Mouse (Mus musculus): Measurements from ENCODE around the gene Trpc4ap. TPM values are rescaled to one million over a fixed set of nuclear protein-coding genes. Genes with fewer than 3 reads are reported as not detected.
"Not testable (repeated sequence)": the region's sequence is repeated elsewhere in the genome, so short reads cannot be mapped to it uniquely, and the experiment has no call there.

The Trpc4ap gene
- 110 and 131 TPM in 2 replicates for total RNA-seq (2014; rRNA removed)
- 118 and 128 TPM in 2 replicates for polyA plus RNA-seq (2015; fragmentation: Nextera tagmentation; extraction: Ambion mirVana)

DNA sequence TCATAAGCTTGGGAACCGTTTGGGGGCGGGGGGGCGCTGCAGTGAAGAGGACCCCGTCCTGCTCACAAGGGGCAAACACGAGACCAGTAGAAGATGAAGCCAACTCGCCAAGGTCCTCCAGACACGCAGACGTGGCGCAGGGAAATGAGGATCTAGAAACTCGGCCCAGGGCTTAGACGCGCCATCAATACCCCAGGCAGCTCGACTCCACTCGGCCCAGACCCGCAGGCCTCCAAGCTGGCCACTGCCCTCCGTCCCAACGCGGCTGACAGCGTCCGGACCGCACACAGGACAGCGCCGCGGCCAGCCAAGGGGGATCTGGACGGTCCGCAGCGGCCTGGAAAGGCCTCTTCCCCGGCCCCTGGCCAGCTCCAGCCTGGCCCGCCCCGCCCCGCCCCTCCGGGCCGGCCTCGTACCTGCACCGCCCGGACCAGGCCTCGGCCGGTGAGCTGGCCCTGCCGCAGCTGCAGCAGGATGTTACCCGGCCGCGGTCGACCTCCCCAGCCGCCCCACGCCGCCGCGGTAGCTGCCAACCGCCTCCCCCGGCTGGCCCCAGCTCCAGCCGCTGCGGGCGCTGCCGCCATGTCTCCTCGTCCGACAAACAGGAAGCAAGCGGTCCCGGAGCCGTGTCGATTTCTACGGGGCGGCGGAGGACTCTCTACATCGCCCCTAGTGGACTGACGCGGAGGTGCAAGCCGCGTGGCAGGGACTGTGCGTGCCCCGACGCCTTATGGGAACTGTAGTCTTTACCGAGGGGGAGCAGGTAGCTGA is at the start of gene Trpc4ap:
Gene Trpc4ap, minus strand, starts transcription at position 662 of the 771 bp plus-strand sequence.
- peaks cover 5% of the 10 kb centered on the region; the same call in 1 of the 2 replicates for H3K36me3 ChIP-seq (ENCODE audit: insufficient read depth)
- H3K4me3 ChIP-seq (ENCODE audit: low read depth, low read length) = peak within 1 kb of the TSS; percentile 95
- H3K9me3 ChIP-seq (ENCODE audit: low read length) = no peaks in the 10 kb centered on the region
- H3K9ac ChIP-seq = peak within 1 kb of the TSS; percentile 92
- 2% methylated on average over 70 of the region's 72 CpGs for WGBS
- peak; percentile 98 for DNase-seq
- H3K4me2 ChIP-seq (ENCODE audit: low read depth) = peak within 1 kb of the TSS; percentile 57
- peaks cover 13% of the 10 kb centered on the region for H3K4me1 ChIP-seq (ENCODE audit: insufficient read depth)
- peak; percentile 99 for TF ChIP-seq CTCF (IDR thresholded peaks at IDR 0.05; ENCODE audit: low read depth)
- H3K27ac ChIP-seq (ENCODE audit: low read depth, low read length) = peak within 1 kb of the TSS; percentile 93
- H3K27me3 ChIP-seq (ENCODE audit: insufficient read depth, low read length) = no peaks in the 10 kb centered on the region
- peak; percentile 99 for ATAC-seq

DNA sequence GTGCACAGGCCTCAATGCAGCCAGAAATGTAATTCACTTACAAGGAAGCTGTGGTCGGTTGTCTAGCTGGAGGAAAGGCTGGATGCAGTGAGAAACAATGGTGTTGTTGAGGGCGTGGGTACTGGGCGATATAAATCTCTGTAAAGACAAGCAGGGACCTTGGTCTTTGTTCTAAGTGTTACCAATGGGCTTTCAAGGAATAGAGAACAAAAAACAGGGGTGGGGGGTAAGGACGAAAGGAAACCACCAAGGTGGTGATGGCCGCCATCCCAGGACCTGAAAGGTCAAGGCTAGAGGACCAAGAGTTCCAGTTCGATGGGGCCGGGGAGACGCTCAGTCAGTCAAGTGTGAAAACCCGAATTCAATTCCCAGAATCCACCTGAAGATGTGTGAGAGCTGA is 45.6 kb upstream of the Trpc4ap start:
- Histone ChIP-seq H3K9ac (no peak overlapping the region), H3K27me3 (ENCODE audit: insufficient read depth, low read length) (no peaks in the 10 kb centered on the region), H3K36me3 (ENCODE audit: insufficient read depth) (no peaks in the 10 kb centered on the region), H3K27ac (ENCODE audit: low read depth, low read length) (no peak overlapping the region), H3K9me3 (ENCODE audit: low read length) (no peaks in the 10 kb centered on the region), H3K4me1 (ENCODE audit: insufficient read depth) (no peaks in the 10 kb centered on the region), H3K4me3 (ENCODE audit: low read depth, low read length) (no peak overlapping the region), H3K4me2 (ENCODE audit: low read depth) (no peak overlapping the region)
- ATAC-seq = no peak
- DNase-seq = no peak
- no peak for TF ChIP-seq CTCF (IDR thresholded peaks at IDR 0.05; ENCODE audit: low read depth)
- WGBS = 70% methylated on average over 9 of the region's 9 CpGs

DNA sequence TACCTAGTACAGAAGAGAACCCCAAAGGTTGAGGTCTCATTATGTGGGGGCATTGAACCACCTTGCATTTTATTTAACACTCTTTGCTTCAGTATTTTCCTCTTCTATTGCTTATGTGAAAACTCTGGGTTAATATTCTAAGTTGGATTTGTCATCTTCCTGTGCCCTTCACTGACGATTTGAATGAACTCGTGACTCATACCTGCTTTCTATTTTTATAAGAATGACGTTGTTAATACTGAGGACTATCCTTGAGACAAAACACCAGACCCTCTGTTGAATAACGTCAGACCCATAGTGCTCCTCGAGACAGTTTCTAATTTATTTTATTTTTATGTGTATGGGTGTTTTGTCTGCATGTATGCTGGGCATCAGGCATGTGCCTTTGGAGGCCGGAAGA is 44.8 kb upstream of the Trpc4ap start:
- Histone ChIP-seq H3K36me3 (ENCODE audit: insufficient read depth) (no peaks in the 10 kb centered on the region), H3K4me2 (ENCODE audit: low read depth) (no peak overlapping the region), H3K4me3 (ENCODE audit: low read depth, low read length) (no peak overlapping the region), H3K27ac (ENCODE audit: low read depth, low read length) (no peak overlapping the region), H3K4me1 (ENCODE audit: insufficient read depth) (no peaks in the 10 kb centered on the region), H3K9me3 (ENCODE audit: low read length) (no peaks in the 10 kb centered on the region), H3K9ac (no peak overlapping the region), H3K27me3 (ENCODE audit: insufficient read depth, low read length) (no peaks in the 10 kb centered on the region)
- no peak for ATAC-seq
- TF ChIP-seq CTCF (IDR thresholded peaks at IDR 0.05; ENCODE audit: low read depth) = no peak
- WGBS = 80% methylated on average over 6 of the region's 6 CpGs
- DNase-seq = no peak

DNA sequence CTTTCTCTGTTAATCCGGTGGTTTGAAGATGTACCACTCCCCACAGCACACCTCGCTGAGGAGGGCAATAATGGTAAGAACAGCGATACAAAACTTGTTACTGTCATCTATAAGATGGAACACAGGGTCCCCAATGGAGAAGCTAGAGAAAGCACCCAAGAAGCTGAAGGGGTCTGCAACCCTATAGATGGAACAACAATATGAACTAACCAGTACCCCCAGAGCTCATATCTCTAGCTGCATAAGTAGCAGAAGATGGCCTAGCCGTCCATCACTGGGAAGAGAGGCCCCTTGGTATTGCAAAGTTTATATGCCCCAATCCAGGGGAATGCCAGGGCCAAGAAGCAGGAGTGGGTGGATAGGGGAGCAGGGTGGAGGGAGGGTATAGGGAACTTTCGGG is 43.6 kb upstream of the Trpc4ap start, which contains the start of gene Gm17581:
Gene Gm17581, minus strand, starts transcription at position 101 of the 400 bp plus-strand sequence.
- not testable (repeated sequence) for ATAC-seq

DNA sequence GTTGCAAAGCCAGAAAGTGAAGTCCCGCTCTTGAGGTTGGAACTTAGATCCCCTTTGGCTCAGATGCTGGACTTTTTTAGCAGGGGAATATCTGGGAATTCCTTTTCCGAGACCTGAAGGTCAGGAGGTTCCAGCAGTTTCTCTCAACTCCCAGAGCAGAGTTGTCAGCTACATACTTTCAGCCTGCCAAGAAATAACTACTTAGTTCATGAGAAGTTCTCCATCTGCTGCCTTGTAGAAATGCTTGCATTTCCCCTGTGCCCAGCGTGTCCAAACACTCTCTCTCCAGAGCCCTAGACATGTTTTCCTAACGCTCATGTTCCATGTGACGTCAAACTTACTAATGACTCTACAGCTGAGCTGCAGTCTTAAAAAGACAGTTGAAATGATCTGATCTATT is 42.9 kb upstream of the Trpc4ap start:
- no peaks in the 10 kb centered on the region for H3K4me1 ChIP-seq (ENCODE audit: insufficient read depth)
- H3K36me3 ChIP-seq (ENCODE audit: insufficient read depth) = no peaks in the 10 kb centered on the region
- no peak overlapping the region for H3K4me3 ChIP-seq (ENCODE audit: low read depth, low read length)
- DNase-seq (no peak), ATAC-seq (no peak)
- no peaks in the 10 kb centered on the region for H3K27me3 ChIP-seq (ENCODE audit: insufficient read depth, low read length)
- 82% methylated on average over 5 of the region's 5 CpGs for WGBS
- no peak overlapping the region for H3K9ac ChIP-seq
- H3K4me2 ChIP-seq (ENCODE audit: low read depth) = no peak overlapping the region
- H3K27ac ChIP-seq (ENCODE audit: low read depth, low read length) = no peak overlapping the region
- H3K9me3 ChIP-seq (ENCODE audit: low read length) = no peaks in the 10 kb centered on the region
- TF ChIP-seq CTCF (IDR thresholded peaks at IDR 0.05; ENCODE audit: low read depth) = no peak

More for the DNA sequence above, 43.6 kb upstream of the Trpc4ap start, which contains the start of gene Gm17581:
- H3K4me2 ChIP-seq (ENCODE audit: low read depth); H3K9ac ChIP-seq; H3K4me1 ChIP-seq (ENCODE audit: insufficient read depth); H3K9me3 ChIP-seq (ENCODE audit: low read length); H3K27me3 ChIP-seq (ENCODE audit: insufficient read depth, low read length); H3K36me3 ChIP-seq (ENCODE audit: insufficient read depth); H3K4me3 ChIP-seq (ENCODE audit: low read depth, low read length); DNase-seq; H3K27ac ChIP-seq (ENCODE audit: low read depth, low read length): not testable (repeated sequence)
- WGBS = 90% methylated on average over 5 of the region's 5 CpGs

DNA sequence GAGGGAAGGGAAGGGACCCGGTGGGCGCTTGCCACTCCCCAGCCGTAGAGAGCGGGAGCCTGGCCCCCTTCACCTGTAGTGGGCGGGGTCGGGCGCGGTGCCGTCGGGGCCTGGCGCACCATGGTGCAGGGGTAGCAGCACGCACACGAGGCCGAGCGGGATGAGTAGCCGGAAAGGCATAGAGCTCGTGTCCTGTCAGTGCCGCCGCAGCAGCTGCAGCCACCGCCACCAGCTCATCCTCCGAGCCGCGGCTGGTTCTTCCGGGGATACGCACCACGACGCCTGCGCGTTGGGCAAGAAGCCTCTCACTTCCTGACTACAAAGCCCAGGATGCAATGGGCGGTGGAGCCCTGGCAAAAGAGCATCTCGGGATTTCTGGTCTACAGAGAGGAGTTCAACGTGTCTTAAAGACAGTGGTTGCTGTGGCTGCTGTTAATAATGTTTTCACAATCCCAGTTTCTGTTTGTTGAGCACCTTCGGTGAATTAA is 37.0 kb upstream of the Trpc4ap start, which contains the start of gene Edem2:
Gene Edem2, minus strand, starts transcription at position 318 of the 488 bp plus-strand sequence.
- Histone ChIP-seq H3K36me3 (ENCODE audit: insufficient read depth) (peaks cover 14% of the 10 kb centered on the region), H3K27ac (ENCODE audit: low read depth, low read length) (peak within 1 kb of the TSS; percentile 71), H3K9ac (peak within 1 kb of the TSS; percentile 84), H3K4me3 (ENCODE audit: low read depth, low read length) (peak within 1 kb of the TSS; percentile 89), H3K4me2 (ENCODE audit: low read depth) (peak within 1 kb of the TSS; percentile 79), H3K9me3 (ENCODE audit: low read length) (no peaks in the 10 kb centered on the region), H3K4me1 (ENCODE audit: insufficient read depth) (no peaks in the 10 kb centered on the region; the same call in 1 of the 2 replicates), H3K27me3 (ENCODE audit: insufficient read depth, low read length) (no peaks in the 10 kb centered on the region)
- TF ChIP-seq CTCF (IDR thresholded peaks at IDR 0.05; ENCODE audit: low read depth) = no peak
- ATAC-seq (peak; percentile 99), DNase-seq (peak; percentile 95)
- 3% methylated on average over 33 of the region's 33 CpGs for WGBS

DNA sequence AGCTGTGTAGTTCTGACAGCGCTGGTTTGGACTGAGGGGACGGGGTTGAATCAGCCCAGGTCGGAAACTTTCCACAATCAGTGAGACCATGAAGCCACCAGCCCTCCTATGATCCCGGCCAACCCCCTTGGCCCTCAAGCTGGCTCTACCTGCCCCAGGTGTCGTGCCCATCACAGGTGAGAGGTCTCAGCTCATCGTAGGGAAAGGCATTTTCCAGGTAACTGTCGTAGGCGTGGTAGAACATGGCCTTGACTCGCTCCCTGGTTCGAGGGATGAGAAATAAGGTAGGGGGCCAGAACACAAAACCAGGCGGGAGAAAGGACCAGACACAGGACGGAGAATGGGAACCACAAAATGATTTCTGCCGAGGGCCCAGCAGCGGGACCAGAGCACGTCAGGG is 36.6 kb upstream of the Trpc4ap start:
- peak overlapping the region; percentile 84 for H3K9ac ChIP-seq
- no peaks in the 10 kb centered on the region; the same call in 1 of the 2 replicates for H3K4me1 ChIP-seq (ENCODE audit: insufficient read depth)
- no peaks in the 10 kb centered on the region for H3K27me3 ChIP-seq (ENCODE audit: insufficient read depth, low read length)
- 4% methylated on average over 15 of the region's 15 CpGs for WGBS
- peak overlapping the region; percentile 89 for H3K4me3 ChIP-seq (ENCODE audit: low read depth, low read length)
- no peak for TF ChIP-seq CTCF (IDR thresholded peaks at IDR 0.05; ENCODE audit: low read depth)
- H3K36me3 ChIP-seq (ENCODE audit: insufficient read depth) = peaks cover 16% of the 10 kb centered on the region
- no peaks in the 10 kb centered on the region for H3K9me3 ChIP-seq (ENCODE audit: low read length)
- H3K27ac ChIP-seq (ENCODE audit: low read depth, low read length) = peak overlapping the region; percentile 71
- DNase-seq = no peak
- H3K4me2 ChIP-seq (ENCODE audit: low read depth) = peak overlapping the region; percentile 79
- ATAC-seq = no peak; the same call in 1 of the 2 replicates
